Mouse (Mus musculus) ES-Bruce4 (cell line): Measurements from ENCODE around the gene Olfr802.

ENCODE experiments used
- CTCF ChIP-seq: IDR thresholded peaks from one replicate; pipeline ENCODE4 v1.8.1; 2011; ENCODE audit warnings: low read depth, low read length
- POLR2A ChIP-seq: IDR thresholded peaks from one replicate; pipeline ENCODE4 v1.8.1; 2011; ENCODE audit warnings: low read length; ENCODE audit not compliant: insufficient read depth

- TF ChIP-seq CTCF: no peak
- no peak for TF ChIP-seq POLR2A
Measured at GRCm38 (mm10) chr10:129673765-129674164, 14.2 kb downstream of the Olfr802 start, which contains the start of gene Olfr801.
